Mouse (Mus musculus) cerebellum, adult 11-12 months (tissue): ENCODE measurements at regions not wholly inside any gene's neighbourhood (a gene's known extent, or its start where the extent isn't known, plus 50 kb on each side); places are given as distances from the start of the nearest gene placed in this dataset.

Source experiments
- DNase-seq: peaks from one replicate; pipeline ENCODE4 v3.0.0; 2022

GRCm38 (mm10) chrX:11387200-11387940, 59.7 kb downstream of the H2al1j start:
- DNase-seq = no peak

GRCm38 (mm10) chrX:11388860-11389259, 61.2 kb downstream of the H2al1j start:
- DNase-seq = no peak

GRCm38 (mm10) chrX:11400406-11400805, 72.8 kb downstream of the H2al1j start:
- no peak for DNase-seq

GRCm38 (mm10) chrX:11404369-11404768, 76.7 kb downstream of the H2al1j start:
- DNase-seq = no peak

- no peak for DNase-seq
Measured at GRCm38 (mm10) chrX:11412316-11412826, 84.7 kb downstream of the H2al1j start.

GRCm38 (mm10) chrX:11415662-11416061, 88.0 kb downstream of the H2al1j start:
- DNase-seq = no peak

GRCm38 (mm10) chrX:11416510-11416909, 88.9 kb downstream of the H2al1j start:
- DNase-seq = no peak

- no peak for DNase-seq
Measured at GRCm38 (mm10) chrX:11417861-11418260, 90.2 kb downstream of the H2al1j start.

- no peak for DNase-seq
Measured at GRCm38 (mm10) chrX:11418261-11418660, 90.6 kb downstream of the H2al1j start.

- DNase-seq = no peak
Measured at GRCm38 (mm10) chrX:11419162-11419631, 91.6 kb downstream of the H2al1j start.

GRCm38 (mm10) chrX:11432403-11433004, 104.9 kb downstream of the H2al1j start:
- no peak for DNase-seq

- DNase-seq = no peak
Measured at GRCm38 (mm10) chrX:11435338-11435737, 107.7 kb downstream of the H2al1j start.

GRCm38 (mm10) chrX:11437151-11437944, 109.7 kb downstream of the H2al1j start:
- peak; percentile 6 for DNase-seq

- no peak for DNase-seq
Measured at GRCm38 (mm10) chrX:11443543-11443942, 115.9 kb downstream of the H2al1j start.

GRCm38 (mm10) chrX:11444261-11444725, 116.7 kb downstream of the H2al1j start:
- peak; percentile 19 for DNase-seq

GRCm38 (mm10) chrX:11448711-11449110, 121.1 kb downstream of the H2al1j start:
- no peak for DNase-seq

- no peak for DNase-seq
Measured at GRCm38 (mm10) chrX:11458521-11458920, 130.9 kb downstream of the H2al1j start.

GRCm38 (mm10) chrX:11463955-11464511, 136.4 kb downstream of the H2al1j start:
- no peak for DNase-seq

- DNase-seq = no peak
Measured at GRCm38 (mm10) chrX:11466191-11466590, 138.6 kb downstream of the H2al1j start.

- no peak for DNase-seq
Measured at GRCm38 (mm10) chrX:11479696-11480339, 152.2 kb downstream of the H2al1j start.

GRCm38 (mm10) chrX:11482141-11482540, 154.5 kb downstream of the H2al1j start:
- DNase-seq = peak; percentile 14

- DNase-seq = no peak
Measured at GRCm38 (mm10) chrX:11486588-11486987, 159.0 kb downstream of the H2al1j start.
